Mouse (Mus musculus): ENCODE measurements at regions not wholly inside any gene's neighbourhood (a gene's known extent, or its start where the extent isn't known, plus 50 kb on each side); places are given as distances from the start of the nearest gene placed in this dataset.

DNA sequence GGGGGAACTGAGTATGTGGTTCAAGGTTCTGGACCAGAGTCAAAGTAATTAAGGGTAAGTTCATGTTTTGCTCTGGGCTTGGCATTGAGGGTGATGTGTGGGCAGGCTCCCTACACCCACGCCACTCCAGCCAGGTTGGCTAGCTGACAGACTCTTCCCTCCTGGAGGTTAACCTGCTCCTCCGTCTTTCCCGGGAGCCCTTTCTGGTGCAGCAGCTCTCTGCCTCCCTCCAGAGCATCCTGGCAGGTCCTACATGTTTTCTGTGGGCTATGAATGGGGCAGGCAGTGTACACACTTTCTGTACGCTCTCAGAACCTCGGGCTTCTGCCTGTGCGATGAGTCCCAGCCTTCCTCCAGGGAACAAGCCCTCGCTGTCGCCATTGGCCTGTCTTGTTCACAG, 82.8 kb upstream of the Ttc34 start:
- ATAC-seq (no peak), DNase-seq (ENCODE audit: low read depth, low spot score) (no peak)
- CTCF ChIA-PET = no interaction called here
- TF ChIP-seq CTCF (IDR thresholded peaks at IDR 0.05) = no peak
- POLR2A ChIA-PET = no interaction called here
- in situ Hi-C loops (cut with MboI; ENCODE audit: low pct_unique_long_range_greater_than_20kb) = no loop called here
- H3K27me3 ChIP-seq = peaks cover 49% of the 10 kb centered on the region

DNA sequence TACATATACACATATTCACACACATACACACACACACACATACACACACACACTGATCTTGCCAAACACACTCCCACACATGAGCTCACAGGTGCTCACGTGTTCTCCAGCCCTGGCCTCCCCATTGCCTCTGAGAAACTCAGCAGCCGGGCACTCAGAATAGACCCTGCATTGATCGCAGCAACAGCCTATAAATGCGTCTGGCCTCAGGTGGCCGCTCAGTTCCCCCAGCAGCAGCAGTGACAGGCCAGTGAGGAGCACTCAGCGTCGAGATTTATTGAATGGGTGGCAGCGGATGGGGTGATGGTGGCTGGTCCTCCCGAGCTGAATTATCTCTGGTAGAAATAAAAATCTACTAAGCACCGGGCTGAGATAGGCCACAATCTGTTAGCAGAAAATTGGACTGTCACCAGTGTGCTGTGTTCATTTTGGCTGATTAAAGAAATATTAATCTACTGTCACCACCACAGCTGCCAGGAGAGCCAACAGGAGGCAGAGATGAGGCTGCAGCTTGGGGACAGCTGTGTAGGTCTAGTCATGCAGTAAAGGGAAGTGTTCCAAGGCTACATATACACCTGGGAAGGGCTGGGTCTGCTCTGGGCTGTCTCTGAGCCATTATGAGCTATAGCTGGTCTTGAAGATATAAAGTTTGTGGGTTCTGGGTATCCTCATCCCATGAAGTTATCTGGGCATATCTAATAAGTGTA, 80.4 kb upstream of the Ttc34 start:
- CTCF ChIA-PET = no interaction called here
- TF ChIP-seq CTCF (IDR thresholded peaks at IDR 0.05) = no peak
- DNase-seq (ENCODE audit: low read depth, low spot score) = no peak
- no peak for ATAC-seq
- POLR2A ChIA-PET = no interaction called here
- H3K27me3 ChIP-seq = peaks cover 34% of the 10 kb centered on the region
- in situ Hi-C loops (cut with MboI; ENCODE audit: low pct_unique_long_range_greater_than_20kb) = no loop called here

DNA sequence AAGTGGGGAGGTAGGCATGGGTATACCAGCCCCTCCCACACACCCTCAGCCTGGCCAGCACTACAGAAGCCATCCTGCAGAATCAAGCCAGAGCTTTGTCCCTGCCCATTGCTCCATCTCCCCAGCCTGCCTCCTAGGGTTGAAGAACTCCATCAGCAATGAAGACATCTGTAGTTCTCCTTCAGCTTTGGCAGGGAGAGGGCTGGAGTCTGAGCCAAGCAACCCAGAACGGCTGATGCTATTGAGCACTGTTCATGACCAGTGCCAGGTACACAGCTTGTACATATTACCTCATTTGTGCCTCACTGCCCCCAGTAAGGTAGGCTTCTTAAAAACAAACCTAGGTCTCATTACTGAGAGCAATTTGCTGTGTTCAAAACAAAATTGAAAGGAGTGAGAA, 77.4 kb upstream of the Ttc34 start:
- H3K27me3 ChIP-seq = peaks cover 24% of the 10 kb centered on the region
- DNase-seq (ENCODE audit: low read depth, low spot score) (no peak), ATAC-seq (no peak)
- in situ Hi-C loops (cut with MboI; ENCODE audit: low pct_unique_long_range_greater_than_20kb) = no loop called here
- TF ChIP-seq CTCF (IDR thresholded peaks at IDR 0.05) = no peak
- ChIA-PET CTCF (no interaction called here), POLR2A (no interaction called here)

DNA sequence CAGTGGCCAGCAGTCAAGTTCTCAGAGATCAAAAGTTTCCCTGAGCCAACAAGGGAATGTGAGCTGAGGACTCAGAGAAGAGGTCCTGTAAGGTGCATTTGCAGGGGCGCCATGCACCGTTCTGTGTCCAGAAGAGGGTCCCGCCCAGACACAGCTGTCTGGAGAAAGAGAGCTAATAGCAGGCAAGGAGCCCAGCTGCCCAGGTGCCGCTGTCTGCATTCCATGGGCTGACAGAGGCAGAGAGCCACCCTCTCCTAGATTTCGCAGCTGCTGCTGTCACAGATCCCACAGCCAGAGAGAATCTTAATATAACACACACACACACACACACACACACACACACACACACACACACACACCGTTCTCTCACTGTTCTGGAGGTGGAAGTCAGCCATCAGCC, 73.0 kb upstream of the Ttc34 start:
- peaks cover 37% of the 10 kb centered on the region for H3K27me3 ChIP-seq
- CTCF ChIA-PET = no interaction called here
- DNase-seq (ENCODE audit: low read depth, low spot score) (no peak), ATAC-seq (no peak)
- in situ Hi-C loops (cut with MboI; ENCODE audit: low pct_unique_long_range_greater_than_20kb) = no loop called here
- POLR2A ChIA-PET = no interaction called here
- no peak for TF ChIP-seq CTCF (IDR thresholded peaks at IDR 0.05)

DNA sequence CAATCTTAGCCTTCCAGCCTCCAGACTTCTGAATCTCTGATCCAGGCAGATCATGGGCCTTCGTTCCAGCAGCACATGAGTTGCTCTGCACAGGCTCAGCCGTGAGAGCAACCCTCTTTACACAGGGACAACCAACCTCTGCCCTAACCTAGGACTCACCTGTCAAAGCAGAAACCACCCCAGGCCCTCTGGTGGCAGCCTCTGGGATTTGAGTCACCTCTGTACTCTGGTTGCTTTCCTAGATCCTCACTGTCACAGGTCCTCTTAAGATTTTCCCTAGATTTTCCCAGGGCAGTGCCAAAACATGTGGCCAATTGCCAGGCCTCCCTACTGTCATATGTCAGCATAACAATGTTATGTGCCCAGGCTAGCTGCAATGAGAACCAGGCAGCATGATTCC, 71.1 kb upstream of the Ttc34 start:
- H3K27me3 ChIP-seq = peaks cover 29% of the 10 kb centered on the region
- in situ Hi-C loops (cut with MboI; ENCODE audit: low pct_unique_long_range_greater_than_20kb) = no loop called here
- ChIA-PET POLR2A (no interaction called here), CTCF (no interaction called here)
- DNase-seq (ENCODE audit: low read depth, low spot score) = no peak
- TF ChIP-seq CTCF (IDR thresholded peaks at IDR 0.05) = no peak
- ATAC-seq = no peak

DNA sequence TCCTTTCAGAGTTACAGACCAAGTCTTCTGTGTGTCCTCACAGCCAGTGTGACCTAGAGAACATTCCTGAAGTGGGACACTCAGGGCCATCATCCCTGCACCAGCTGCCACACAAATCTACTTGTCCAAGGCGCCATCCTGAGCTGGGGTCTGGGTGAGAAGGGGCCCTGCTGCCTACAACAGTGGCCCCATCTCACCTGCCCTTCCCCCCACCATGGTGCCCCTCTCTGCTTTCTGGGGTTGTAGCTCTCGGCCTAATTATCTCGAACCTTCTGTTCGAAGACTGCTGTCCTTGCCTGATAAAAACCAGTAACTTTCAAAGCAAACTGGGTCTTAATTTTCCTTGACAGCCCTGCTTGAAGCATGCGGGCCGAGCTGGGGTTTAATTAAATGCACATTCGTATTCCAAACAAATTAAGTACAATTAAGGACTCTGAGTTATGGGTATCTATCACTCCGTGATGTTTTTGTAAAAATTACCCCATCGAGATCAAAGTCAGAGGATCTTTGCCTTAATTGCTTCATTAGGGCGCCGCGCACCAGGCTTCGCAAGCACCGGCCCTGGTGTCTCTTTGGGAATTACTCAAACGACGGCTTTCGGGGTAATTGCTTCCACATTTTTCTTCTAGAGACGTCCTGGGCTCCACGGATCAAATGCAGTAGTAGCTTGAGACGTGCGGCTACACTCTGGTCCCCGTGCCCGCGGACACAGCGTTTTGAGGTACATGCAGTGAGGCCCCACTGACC, 65.8 kb upstream of the Ttc34 start:
- ChIA-PET CTCF (no interaction called here), POLR2A (no interaction called here)
- ATAC-seq (no peak), DNase-seq (ENCODE audit: low read depth, low spot score) (no peak)
- in situ Hi-C loops (cut with MboI; ENCODE audit: low pct_unique_long_range_greater_than_20kb) = no loop called here
- TF ChIP-seq CTCF (IDR thresholded peaks at IDR 0.05) = no peak
- H3K27me3 ChIP-seq = peaks cover 7% of the 10 kb centered on the region

DNA sequence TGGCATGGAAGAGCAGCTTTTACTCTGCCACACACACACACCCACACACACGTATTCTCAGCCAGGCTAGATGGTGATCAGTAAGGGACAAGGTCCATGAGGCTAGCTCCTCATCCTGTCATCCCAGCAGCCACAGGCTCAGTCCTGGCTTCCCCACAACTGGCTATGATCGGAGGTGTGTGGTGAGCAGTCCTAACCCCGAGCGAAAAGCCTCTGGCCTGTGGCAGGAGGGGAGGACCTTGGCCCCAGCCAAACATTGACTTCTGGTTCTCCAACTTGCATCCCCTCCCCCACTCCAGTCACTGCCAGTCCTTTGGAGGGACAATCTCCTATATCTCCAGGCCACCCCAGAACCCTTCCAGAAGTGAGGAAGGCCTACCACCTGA, 65.2 kb upstream of the Ttc34 start:
- H3K27me3 ChIP-seq = peaks cover 7% of the 10 kb centered on the region
- ChIA-PET POLR2A (no interaction called here), CTCF (no interaction called here)
- TF ChIP-seq CTCF (IDR thresholded peaks at IDR 0.05) = no peak
- in situ Hi-C loops (cut with MboI; ENCODE audit: low pct_unique_long_range_greater_than_20kb) = no loop called here
- ATAC-seq (no peak), DNase-seq (ENCODE audit: low read depth, low spot score) (no peak)

DNA sequence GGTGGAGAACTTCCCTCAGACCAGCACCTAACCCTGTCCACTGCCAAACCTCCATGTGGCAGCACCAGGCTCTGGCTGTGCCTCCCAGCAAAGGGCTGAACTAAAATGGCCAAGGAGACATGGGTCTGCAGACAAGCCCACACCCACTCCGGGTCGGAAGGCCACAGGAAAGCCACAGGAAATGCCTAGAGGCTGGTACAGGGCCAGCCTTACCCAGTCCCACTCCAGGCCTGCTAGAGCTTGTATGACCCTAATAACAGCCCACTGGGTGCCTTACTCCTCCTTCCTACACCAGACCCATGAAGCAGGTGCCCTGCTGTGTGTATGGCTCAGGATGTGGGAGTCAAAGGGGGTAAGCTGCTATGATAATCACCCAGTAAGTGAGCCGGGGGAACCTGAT, 63.4 kb upstream of the Ttc34 start:
- in situ Hi-C loops (cut with MboI; ENCODE audit: low pct_unique_long_range_greater_than_20kb) = no loop called here
- peaks cover 7% of the 10 kb centered on the region for H3K27me3 ChIP-seq
- CTCF ChIA-PET = no interaction called here
- no peak for TF ChIP-seq CTCF (IDR thresholded peaks at IDR 0.05)
- POLR2A ChIA-PET = no interaction called here
- DNase-seq (ENCODE audit: low read depth, low spot score) (no peak), ATAC-seq (no peak)

DNA sequence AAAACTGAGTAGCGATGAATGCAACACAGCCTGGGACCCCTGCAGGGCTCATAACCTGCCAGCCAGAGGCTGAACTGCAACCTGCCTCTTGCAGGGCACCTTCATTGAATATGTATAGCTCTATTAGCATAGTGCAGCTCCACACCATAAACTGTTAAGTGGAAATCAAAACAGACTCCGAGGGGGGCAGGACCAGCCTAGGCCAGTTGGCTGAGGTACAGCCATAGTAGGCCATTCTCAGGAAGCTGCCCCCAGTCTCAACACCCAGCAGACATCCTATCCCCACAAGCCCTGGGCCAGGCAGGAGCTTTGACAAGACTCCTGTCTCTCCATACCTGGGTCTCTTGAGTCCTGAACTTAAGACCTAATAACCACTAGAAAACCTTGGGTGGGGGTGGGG, 62.9 kb upstream of the Ttc34 start:
- peaks cover 4% of the 10 kb centered on the region for H3K27me3 ChIP-seq
- ChIA-PET CTCF (no interaction called here), POLR2A (no interaction called here)
- DNase-seq (ENCODE audit: low read depth, low spot score) (no peak), ATAC-seq (no peak)
- TF ChIP-seq CTCF (IDR thresholded peaks at IDR 0.05) = no peak
- in situ Hi-C loops (cut with MboI; ENCODE audit: low pct_unique_long_range_greater_than_20kb) = no loop called here

DNA sequence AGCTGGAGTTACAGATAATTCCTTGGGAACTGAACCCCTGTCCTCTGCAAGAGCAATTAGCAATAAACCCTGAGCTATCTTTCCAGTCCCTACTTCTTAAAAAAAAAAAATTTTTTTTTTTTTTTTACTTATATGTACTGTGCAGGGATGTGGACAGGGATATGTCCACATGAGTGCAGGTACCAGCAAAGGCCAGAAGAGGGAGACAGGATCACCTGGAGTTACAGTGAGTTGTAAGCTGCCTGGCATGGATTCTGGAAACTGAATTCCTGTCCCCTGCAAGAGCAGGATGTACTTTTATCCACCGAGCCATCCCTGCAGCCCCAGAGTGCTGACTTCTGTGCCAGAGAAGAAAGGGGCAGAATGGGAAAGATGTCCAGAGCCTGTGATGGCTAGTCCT, 58.4 kb upstream of the Ttc34 start:
- peaks cover 9% of the 10 kb centered on the region for H3K27me3 ChIP-seq
- in situ Hi-C loops (cut with MboI; ENCODE audit: low pct_unique_long_range_greater_than_20kb) = no loop called here
- CTCF ChIA-PET = no interaction called here
- no peak for TF ChIP-seq CTCF (IDR thresholded peaks at IDR 0.05)
- ATAC-seq (no peak), DNase-seq (ENCODE audit: low read depth, low spot score) (no peak)
- POLR2A ChIA-PET = no interaction called here

DNA sequence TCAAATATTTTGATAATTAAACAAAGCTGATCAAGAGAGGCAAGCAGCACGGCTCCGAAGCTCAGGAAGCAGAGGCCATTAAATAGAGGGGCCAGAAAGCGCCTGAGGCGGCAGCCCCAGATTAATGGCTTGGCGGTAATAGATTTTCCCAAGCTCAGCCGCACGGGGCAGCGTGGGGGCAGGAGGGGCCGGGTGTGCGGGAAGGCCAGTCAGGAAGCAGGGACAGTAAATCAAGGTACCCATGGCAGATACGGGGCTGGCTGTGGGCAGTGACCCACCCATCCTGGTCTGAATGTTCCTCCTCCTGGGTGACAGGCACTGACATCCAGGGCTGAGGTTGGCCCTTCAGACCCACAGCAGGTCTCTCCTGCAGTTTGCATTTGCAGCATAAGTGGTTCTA, 55.9 kb upstream of the Ttc34 start:
- ChIA-PET POLR2A (no interaction called here), CTCF (no interaction called here)
- no peak for DNase-seq (ENCODE audit: low read depth, low spot score)
- no peak for TF ChIP-seq CTCF (IDR thresholded peaks at IDR 0.05)
- peaks cover 21% of the 10 kb centered on the region for H3K27me3 ChIP-seq
- ATAC-seq = no peak
- in situ Hi-C loops (cut with MboI; ENCODE audit: low pct_unique_long_range_greater_than_20kb) = no loop called here

DNA sequence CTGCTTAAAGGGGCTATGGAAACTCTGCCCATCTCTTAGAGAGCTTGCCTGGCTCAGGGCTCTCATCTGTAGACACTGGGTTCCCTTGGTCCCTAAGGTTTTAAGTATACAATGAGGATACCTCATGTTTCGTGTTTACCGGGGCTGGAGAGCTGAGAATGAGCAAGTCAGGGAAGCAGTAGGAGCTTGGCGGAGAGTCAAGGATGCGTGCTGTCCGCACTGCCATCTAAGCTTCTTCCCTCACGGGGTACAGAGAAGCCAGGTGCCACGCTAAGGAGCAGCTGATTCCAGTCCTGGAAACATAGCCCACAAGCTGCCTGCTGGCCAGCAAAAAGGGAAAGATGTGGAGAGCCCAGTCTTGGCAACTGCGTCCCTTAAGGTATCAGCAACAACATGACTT, 55.0 kb upstream of the Ttc34 start:
- ATAC-seq (no peak), DNase-seq (ENCODE audit: low read depth, low spot score) (no peak)
- TF ChIP-seq CTCF (IDR thresholded peaks at IDR 0.05) = no peak
- in situ Hi-C loops (cut with MboI; ENCODE audit: low pct_unique_long_range_greater_than_20kb) = no loop called here
- peaks cover 28% of the 10 kb centered on the region for H3K27me3 ChIP-seq
- ChIA-PET POLR2A (no interaction called here), CTCF (no interaction called here)

Measured in Patski (cell line).